Mouse (Mus musculus) ES-CJ7 (cell line): ENCODE data around the gene Ush2a.
A peak's percentile ranks its signal among the peaks of the same experiment; 100 is the strongest.

Source experiments
- DNase-seq: peaks from one replicate; pipeline ENCODE4 v3.0.0; 2011; ENCODE audit warnings: low read depth, low spot score

Gene Ush2a

GRCm38 (mm10) chr1:188763761-188764160, 501.9 kb downstream of the Ush2a start:
- peak; percentile 73 for DNase-seq

DNA sequence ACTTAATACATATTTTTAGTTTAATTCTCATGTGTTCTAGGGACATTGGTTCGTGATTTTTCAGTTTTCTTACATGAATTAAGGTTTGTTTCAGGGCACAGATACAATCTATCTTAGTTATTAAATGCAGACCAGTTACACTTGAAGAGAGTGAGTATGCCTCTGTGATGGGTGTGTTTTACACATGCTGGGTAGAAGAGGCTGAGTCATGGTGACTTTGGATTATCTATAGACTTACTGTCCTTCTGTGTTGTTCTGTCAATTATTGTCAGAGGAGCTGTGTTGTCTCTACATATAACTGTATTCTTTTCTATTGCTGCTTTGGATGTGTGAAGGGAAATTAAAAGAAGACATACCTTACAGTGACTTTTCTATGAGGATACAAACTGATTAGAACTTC, 509.0 kb downstream of the Ush2a start:
- no peak for DNase-seq

GRCm38 (mm10) chr1:188772516-188773229, 510.9 kb downstream of the Ush2a start:
- DNase-seq, result no peak

GRCm38 (mm10) chr1:188773631-188774030, 511.8 kb downstream of the Ush2a start:
- DNase-seq, result no peak

- no peak for DNase-seq
Observed at GRCm38 (mm10) chr1:188777556-188778161, 515.8 kb downstream of the Ush2a start.

- DNase-seq, result peak; percentile 55
Observed at GRCm38 (mm10) chr1:188785056-188785455, 523.2 kb downstream of the Ush2a start.

DNA sequence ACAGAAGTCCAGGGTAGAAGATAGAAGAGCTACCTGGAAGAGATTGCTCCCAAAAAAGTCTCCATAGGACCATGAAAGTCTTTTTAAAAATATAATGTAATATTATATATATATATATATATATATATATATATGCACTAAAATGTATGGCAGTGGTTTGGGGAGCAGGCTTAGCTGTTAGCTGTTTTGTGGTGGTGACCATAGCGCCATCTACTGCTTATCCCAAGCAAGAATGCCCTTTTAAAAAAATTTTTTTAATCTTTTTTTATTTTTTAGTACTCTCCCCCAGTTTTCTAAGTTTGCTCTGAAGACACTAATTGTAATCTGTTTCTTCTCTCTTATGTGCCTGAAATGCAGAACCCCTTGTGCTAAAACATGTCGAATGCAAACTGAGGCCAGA, 543.2 kb downstream of the Ush2a start:
- peak; percentile 17 for DNase-seq

DNA sequence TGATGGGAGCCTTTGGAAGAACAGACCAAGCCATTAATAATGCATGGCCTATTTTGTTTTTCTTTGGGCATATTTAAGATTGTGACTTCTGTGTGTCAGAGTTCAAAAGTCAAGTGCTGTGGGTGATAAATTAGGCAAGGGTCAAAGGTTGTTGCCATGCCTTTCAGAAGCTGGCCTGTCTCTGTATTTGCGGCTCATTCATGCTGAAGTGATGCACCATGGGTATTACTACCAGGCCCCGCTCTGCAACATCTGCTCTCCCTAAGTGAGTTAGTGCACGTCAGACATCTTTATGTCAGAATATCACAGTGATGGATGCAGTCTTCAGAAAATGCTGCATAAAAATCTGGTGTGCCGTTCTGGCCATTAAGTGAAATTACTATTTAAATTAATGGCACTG, 544.0 kb downstream of the Ush2a start:
- no peak for DNase-seq

- no peak for DNase-seq
Observed at GRCm38 (mm10) chr1:188810631-188811030, 548.8 kb downstream of the Ush2a start.

- DNase-seq, result no peak
Observed at GRCm38 (mm10) chr1:188815072-188815471, 553.2 kb downstream of the Ush2a start.

DNA sequence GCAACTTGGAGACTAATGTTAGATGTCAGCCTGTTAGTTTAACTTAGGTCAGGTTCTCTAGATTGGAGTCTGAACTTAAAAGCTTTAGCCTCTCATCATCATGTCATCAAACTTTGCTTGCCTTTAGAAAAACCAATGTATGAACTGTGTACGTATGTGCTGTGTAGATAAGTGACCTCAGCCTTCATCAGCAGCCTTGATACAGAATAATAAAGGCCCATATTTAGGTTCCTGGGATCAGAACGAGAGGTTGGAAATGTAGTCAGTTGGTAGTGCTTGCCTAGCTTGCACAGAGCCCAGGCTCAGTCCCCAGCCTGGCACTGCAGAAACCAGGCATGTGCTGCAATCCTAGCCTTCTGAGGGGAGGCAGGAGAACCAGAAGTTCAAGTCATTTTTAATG, 562.4 kb downstream of the Ush2a start:
- DNase-seq, result no peak

DNA sequence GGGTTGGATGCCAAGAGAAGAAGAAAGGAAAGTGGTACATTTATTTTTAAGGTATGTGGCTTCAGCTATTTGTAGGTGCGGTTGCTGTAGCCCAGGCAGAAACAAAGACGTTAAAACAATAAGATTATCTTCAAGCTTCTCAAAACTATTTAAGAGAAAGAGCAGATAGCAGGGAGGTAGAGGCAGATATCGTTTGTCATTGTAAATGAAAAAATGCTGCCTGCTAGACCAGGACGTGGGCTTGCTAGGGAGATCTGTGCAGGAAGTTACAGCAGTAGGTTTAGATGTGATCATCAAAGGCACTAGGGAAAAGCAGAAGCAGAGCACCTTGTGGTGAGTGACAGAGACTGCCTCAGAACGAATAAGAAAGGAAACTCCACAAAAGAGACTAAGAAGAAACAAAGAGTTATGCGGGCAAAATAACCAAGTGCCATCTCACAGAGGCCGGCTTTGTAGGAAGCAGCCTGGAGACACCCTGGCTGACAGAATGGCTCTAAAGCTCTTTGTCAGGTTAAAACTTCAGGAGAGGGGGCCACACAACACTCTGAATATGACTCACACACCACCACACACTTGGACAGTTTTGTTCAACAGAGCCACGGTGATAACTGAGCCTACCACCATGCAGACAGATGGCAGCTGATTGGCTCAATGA, 563.2 kb downstream of the Ush2a start:
- DNase-seq, result no peak

DNA sequence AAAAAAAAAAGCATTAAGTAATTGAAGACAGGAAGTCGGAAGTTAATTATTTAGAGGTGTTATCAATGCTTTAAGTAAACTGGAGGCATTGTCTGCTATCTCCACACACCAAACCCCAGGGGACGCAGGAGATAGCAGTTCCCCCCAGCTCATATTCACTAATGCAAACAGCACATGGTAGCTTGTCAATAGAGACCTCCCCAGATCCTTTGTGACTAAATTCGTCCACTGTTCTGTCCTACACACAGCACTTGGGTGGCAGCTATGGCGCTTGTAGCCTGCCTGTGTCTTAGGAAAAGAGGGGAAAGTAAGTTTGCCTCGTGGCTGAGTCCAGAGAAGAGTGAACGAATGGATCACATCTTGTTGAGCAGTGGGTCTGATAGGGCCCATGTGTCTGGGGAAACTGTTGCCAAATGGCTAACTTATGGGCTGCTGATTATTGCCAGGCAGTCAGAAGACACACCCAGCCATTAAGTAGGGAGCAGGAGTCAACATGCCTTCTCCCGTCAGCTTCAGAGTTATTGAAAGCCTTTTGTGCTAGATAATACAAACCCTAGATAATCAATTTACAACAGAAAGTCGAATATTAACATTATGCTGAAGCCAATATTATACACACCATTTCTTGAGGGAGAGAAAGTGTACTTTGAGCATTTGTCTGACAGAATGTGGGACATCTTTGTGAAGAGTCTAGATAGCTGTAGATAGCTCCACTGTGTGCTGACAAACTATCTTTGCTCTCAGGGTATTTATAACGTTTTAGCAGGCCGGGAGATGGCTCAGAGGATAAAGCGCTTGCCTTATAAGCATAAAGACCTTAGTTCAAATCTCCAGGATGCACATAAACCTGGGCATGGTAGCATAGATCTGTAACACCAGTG, 568.9 kb downstream of the Ush2a start:
- no peak for DNase-seq

DNA sequence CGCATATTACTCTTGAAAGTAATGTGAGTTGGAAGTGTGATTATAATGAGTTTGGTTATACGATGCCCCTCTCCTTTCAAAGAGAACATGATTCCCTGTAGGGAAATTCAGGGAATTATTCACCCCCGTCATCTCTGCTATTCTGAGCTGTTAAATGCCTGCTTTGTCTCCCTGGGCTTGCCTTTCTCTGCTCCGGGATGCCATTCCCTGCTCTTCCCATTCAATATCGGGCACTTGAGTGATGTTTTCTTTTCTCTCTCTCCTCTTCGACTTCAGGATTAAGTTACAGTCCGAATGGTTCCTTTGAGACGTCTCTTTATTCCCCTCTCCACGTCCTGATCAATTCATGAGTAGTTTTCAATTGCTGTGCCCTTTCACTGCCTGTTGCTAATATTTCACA, 572.1 kb downstream of the Ush2a start:
- DNase-seq, result no peak

DNA sequence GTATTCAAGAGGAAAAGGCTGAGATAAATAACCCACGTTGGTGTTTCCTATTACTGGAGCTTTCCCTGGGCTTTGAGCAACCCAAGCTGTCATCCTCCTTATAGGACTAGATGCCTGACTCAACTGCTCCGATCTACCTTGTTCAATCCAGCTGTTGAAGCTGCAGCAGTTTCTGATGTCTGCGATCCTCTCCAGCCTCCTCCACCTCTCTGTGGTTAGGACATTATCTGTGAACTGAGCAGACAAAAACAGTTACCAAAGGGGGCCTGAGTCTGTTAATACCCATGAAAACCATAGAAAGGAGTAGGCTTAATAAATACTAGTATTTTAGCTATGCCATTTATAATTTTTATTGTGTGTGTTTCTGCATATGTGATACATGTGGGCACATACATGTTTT, 572.9 kb downstream of the Ush2a start:
- DNase-seq, result no peak

DNA sequence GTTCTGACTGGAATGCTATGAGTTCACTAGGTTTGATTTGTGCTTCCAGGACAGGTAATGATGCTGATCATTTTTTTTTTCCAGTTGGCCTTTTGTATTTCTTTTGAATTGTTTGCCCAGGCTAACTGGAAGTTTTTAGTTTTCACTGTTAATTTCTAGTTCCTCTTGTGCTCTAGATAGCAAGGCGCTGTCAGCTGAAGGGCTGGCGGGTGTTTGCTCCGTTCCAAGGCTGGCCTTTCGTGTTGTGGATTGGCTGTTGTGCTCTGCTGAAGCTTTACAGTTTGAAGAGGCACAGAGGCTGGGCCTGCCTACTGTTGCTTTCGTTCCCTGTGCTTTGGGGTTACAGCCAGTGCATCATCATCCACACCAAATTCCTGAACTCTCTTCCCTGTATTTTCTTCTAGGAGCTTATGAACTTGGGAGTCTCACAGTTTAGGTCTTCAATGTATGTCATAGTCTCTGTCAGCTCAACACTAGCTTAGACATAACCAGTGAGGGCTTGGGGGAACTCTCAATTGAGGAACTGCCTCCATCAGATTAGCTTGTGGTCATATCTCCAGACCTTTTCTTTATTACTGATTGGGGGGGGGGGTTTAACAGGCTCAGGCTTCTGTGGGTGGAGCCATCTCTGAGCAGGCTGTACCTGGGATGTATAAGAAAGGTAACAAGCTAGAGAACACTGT, 575.9 kb downstream of the Ush2a start:
- no peak for DNase-seq

DNA sequence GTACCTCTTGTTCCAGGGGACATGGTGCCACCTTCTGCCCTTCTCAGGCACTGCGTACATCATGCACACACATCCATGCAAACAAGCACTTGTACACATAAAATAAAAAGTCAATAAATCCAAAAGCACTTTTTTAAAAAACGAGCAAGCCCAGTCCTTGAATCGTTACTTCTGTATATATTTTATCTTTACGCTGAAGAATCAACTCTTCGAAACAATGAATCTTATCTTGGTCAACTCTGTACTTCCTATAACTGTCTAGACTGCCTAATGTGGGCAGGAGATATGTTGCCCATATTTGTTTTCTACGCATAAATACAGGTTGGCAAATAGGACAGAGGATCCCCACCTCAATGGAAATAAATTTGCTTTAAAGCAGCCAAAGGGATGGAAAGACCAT, 585.4 kb downstream of the Ush2a start:
- DNase-seq, result no peak

- DNase-seq, result no peak
Observed at GRCm38 (mm10) chr1:188852776-188853175, 591.0 kb downstream of the Ush2a start.

DNA sequence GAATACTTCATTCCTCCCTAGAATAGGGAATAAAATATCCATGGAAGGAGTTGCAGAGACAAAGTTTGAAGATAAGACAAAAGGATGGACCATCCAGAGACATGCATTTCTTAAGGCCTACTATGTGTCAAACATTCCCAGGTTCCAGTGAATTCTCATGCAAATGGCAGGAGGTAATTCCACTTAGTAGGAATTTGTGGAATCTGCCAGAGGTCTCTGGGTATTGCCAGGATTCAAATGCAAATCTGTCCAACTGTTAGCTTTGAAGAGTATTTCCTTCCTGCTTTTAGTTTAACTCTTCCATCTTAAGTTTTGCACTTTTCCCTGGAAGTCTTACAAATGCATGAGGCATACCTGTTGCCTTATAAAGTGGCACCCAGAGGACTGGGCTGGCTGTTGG, 592.4 kb downstream of the Ush2a start:
- DNase-seq, result peak; percentile 90

- DNase-seq, result peak; percentile 46
Observed at GRCm38 (mm10) chr1:188855034-188855433, 593.2 kb downstream of the Ush2a start.

GRCm38 (mm10) chr1:188859718-188860117, 597.9 kb downstream of the Ush2a start:
- no peak for DNase-seq
